Mouse (Mus musculus) erythroblast, embryonic 14.5 days (primary cell): Measurements from ENCODE around the gene Tmem50a. TPM values are rescaled to one million over a fixed set of nuclear protein-coding genes. Genes with fewer than 3 reads are reported as not detected.
A peak's percentile ranks its signal among the peaks of the same experiment; 100 is the strongest.

Source experiments
- H3K27me3 ChIP-seq: 2 replicates; pipeline ENCODE4 v1.6.1; 2012; ENCODE audit warnings: inconsistent platforms; ENCODE audit not compliant: control insufficient read depth
- H3K36me3 ChIP-seq: 2 replicates; pipeline ENCODE4 v1.6.1; 2012; ENCODE audit warnings: mild to moderate bottlenecking, inconsistent platforms; ENCODE audit not compliant: control insufficient read depth
- H3K4me1 ChIP-seq: 2 replicates; pipeline ENCODE4 v1.6.1; 2012; ENCODE audit warnings: inconsistent platforms; ENCODE audit not compliant: control insufficient read depth
- H3K4me3 ChIP-seq: replicated peaks from 2 replicates; pipeline ENCODE3; 2012; ENCODE audit warnings: moderate library complexity, mild to moderate bottlenecking, inconsistent platforms
- H3K9me3 ChIP-seq: 2 replicates; pipeline ENCODE4 v1.6.1; 2012; ENCODE audit warnings: low read length, inconsistent platforms, mixed read lengths; ENCODE audit not compliant: control insufficient read depth
- GATA1 ChIP-seq: IDR thresholded peaks from 2 replicates; pipeline ENCODE4 v1.6.1; 2012; ENCODE audit warnings: low read length, inconsistent platforms, mixed read lengths
- TAL1 ChIP-seq: IDR thresholded peaks from 3 replicates; pipeline ENCODE4 v1.6.1; 2012; ENCODE audit warnings: low read length, inconsistent platforms, mixed read lengths
- polyA plus RNA-seq: library from polyadenylated mRNA; stranded (reverse); fragments of >175 nt; gene quantifications from 2 replicates; pipeline ENCODE4 v1.2.3, GENCODE M21; 2012

The Tmem50a gene
- polyA plus RNA-seq, 1 experiment: 1.0 TPM

- H3K36me3 ChIP-seq: peaks cover 39% of the 10 kb centered on the region
- H3K4me1 ChIP-seq: peaks cover 56% of the 10 kb centered on the region
- no peak for TF ChIP-seq TAL1
- TF ChIP-seq GATA1: no peak
- H3K4me3 ChIP-seq: peak overlapping the region; percentile 79
- no peaks in the 10 kb centered on the region for H3K27me3 ChIP-seq
- no peaks in the 10 kb centered on the region for H3K9me3 ChIP-seq
Observed at GRCm38 (mm10) chr4:134861884-134862283, 52.9 kb downstream of the Tmem50a start.

- Histone ChIP-seq H3K36me3 (peaks cover 11% of the 10 kb centered on the region), H3K4me1 (peaks cover 75% of the 10 kb centered on the region), H3K9me3 (no peaks in the 10 kb centered on the region), H3K27me3 (peaks cover 5% of the 10 kb centered on the region), H3K4me3 (no peak overlapping the region)
- TF ChIP-seq GATA1 (no peak), TAL1 (no peak)
Observed at GRCm38 (mm10) chr4:134858494-134858893, 56.3 kb downstream of the Tmem50a start.

GRCm38 (mm10) chr4:134856501-134856900, 58.3 kb downstream of the Tmem50a start:
- Histone ChIP-seq H3K4me1 (peaks cover 66% of the 10 kb centered on the region), H3K9me3 (no peaks in the 10 kb centered on the region), H3K27me3 (peaks cover 5% of the 10 kb centered on the region), H3K4me3 (no peak overlapping the region), H3K36me3 (peaks cover 10% of the 10 kb centered on the region)
- TF ChIP-seq TAL1 (no peak), GATA1 (no peak)

- H3K27me3 ChIP-seq: peaks cover 5% of the 10 kb centered on the region
- peaks cover 66% of the 10 kb centered on the region for H3K4me1 ChIP-seq
- no peak overlapping the region for H3K4me3 ChIP-seq
- peaks cover 13% of the 10 kb centered on the region for H3K36me3 ChIP-seq
- H3K9me3 ChIP-seq: no peaks in the 10 kb centered on the region
- TF ChIP-seq GATA1 (no peak), TAL1 (no peak)
Observed at GRCm38 (mm10) chr4:134856056-134856455, 58.8 kb downstream of the Tmem50a start.

GRCm38 (mm10) chr4:134855371-134855770, 59.5 kb downstream of the Tmem50a start:
- TF ChIP-seq TAL1 (no peak), GATA1 (no peak)
- Histone ChIP-seq H3K4me1 (peaks cover 66% of the 10 kb centered on the region), H3K36me3 (peaks cover 17% of the 10 kb centered on the region), H3K27me3 (peaks cover 5% of the 10 kb centered on the region), H3K4me3 (no peak overlapping the region), H3K9me3 (no peaks in the 10 kb centered on the region)

- Histone ChIP-seq H3K4me3 (peak overlapping the region; percentile 96), H3K36me3 (peaks cover 30% of the 10 kb centered on the region), H3K4me1 (peaks cover 60% of the 10 kb centered on the region), H3K27me3 (peaks cover 5% of the 10 kb centered on the region), H3K9me3 (no peaks in the 10 kb centered on the region)
- no peak for TF ChIP-seq TAL1
- no peak for TF ChIP-seq GATA1
Observed at GRCm38 (mm10) chr4:134853637-134854485, 61.0 kb downstream of the Tmem50a start.

GRCm38 (mm10) chr4:134853259-134853636, 61.6 kb downstream of the Tmem50a start, which contains the start of gene Maco1:
Maco1 (minus strand) TSS chr4:134853345.
- peaks cover 5% of the 10 kb centered on the region for H3K27me3 ChIP-seq
- TF ChIP-seq GATA1 (no peak), TAL1 (no peak)
- H3K36me3 ChIP-seq: peaks cover 35% of the 10 kb centered on the region
- H3K4me1 ChIP-seq: peaks cover 61% of the 10 kb centered on the region
- H3K9me3 ChIP-seq: no peaks in the 10 kb centered on the region
- peak within 1 kb of the TSS; percentile 96 for H3K4me3 ChIP-seq

- Histone ChIP-seq H3K9me3 (no peaks in the 10 kb centered on the region), H3K36me3 (peaks cover 40% of the 10 kb centered on the region), H3K4me3 (peak overlapping the region; percentile 96), H3K4me1 (peaks cover 65% of the 10 kb centered on the region), H3K27me3 (peaks cover 5% of the 10 kb centered on the region)
- no peak for TF ChIP-seq TAL1
- TF ChIP-seq GATA1: no peak
Observed at GRCm38 (mm10) chr4:134852438-134853255, 62.2 kb downstream of the Tmem50a start.

GRCm38 (mm10) chr4:134851876-134852275, 62.9 kb downstream of the Tmem50a start:
- Histone ChIP-seq H3K27me3 (peaks cover 5% of the 10 kb centered on the region), H3K4me3 (peak overlapping the region; percentile 96), H3K9me3 (no peaks in the 10 kb centered on the region), H3K36me3 (peaks cover 47% of the 10 kb centered on the region), H3K4me1 (peaks cover 64% of the 10 kb centered on the region)
- no peak for TF ChIP-seq TAL1
- no peak for TF ChIP-seq GATA1
